Mouse (Mus musculus): Measurements from ENCODE around the gene Wbp11.

DNA sequence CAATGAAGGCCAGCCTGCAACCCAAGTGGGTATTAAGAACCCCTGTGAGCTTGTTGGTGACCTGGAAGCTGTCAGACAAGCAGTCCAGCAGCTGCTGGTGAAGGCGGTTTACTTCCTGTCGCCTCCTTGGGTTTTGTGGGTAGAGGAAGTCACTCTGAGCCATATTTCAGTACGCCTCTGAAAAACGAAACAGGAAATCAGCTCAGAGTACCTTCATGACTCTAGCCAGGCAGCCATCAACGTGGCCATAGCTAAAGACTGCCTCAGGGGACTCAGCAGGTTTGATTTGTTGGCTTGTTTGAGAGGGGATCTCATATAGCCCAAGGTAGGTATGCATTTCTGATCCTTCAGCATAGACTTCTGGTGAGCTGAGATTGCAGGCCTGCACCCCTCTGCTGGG, 3.7 kb upstream of the Wbp11 start:
- no peak for TF ChIP-seq CTCF (IDR thresholded peaks at IDR 0.05; ENCODE audit: low read depth, low read length)
- TF ChIP-seq EP300 (IDR thresholded peaks at IDR 0.05; ENCODE audit: insufficient read depth, low read depth, low read length), result no peak
- no peak for TF ChIP-seq POLR2A (IDR thresholded peaks at IDR 0.05; ENCODE audit: insufficient read depth, low read length)
